Mouse (Mus musculus) hindbrain, embryonic 12.5 days (tissue): ENCODE measurements at regions not wholly inside any gene's neighbourhood (a gene's known extent, or its start where the extent isn't known, plus 50 kb on each side); places are given as distances from the start of the nearest gene placed in this dataset.

Experiments used
- ATAC-seq: fragments of 200-750 bp; cut with Nextera tagmentation; 2 replicates; pipeline ENCODE4 v1.8.0; 2017; ENCODE audit warnings: moderate TSS enrichment; ENCODE audit not compliant: low FRiP score
- H3K27ac ChIP-seq: fragments of 300-500 bp; sonication (generic); 2 replicates; pipeline ENCODE4 v1.5.1; 2016; ENCODE audit warnings: mild to moderate bottlenecking
- H3K27me3 ChIP-seq: fragments of 300-500 bp; sonication (generic); 2 replicates; pipeline ENCODE4 v1.6.1; 2016; ENCODE audit warnings: mild to moderate bottlenecking
- H3K36me3 ChIP-seq: fragments of 300-500 bp; sonication (generic); 2 replicates; pipeline ENCODE4 v1.6.1; 2016; ENCODE audit warnings: mild to moderate bottlenecking
- H3K4me1 ChIP-seq: fragments of 300-500 bp; sonication (generic); 2 replicates; pipeline ENCODE4 v1.6.1; 2016
- H3K4me2 ChIP-seq: fragments of 300-500 bp; sonication (generic); replicated peaks from 2 replicates; pipeline ENCODE4 v1.6.1; 2016; ENCODE audit warnings: mild to moderate bottlenecking
- H3K4me3 ChIP-seq: fragments of 300-500 bp; sonication (generic); 2 replicates; pipeline ENCODE4 v1.5.1; 2016; ENCODE audit warnings: mild to moderate bottlenecking
- H3K9ac ChIP-seq: fragments of 300-500 bp; sonication (generic); 2 replicates; pipeline ENCODE4 v1.6.1; 2016; ENCODE audit warnings: mild to moderate bottlenecking, moderate library complexity
- H3K9me3 ChIP-seq: fragments of 300-500 bp; sonication (generic); replicated peaks from 2 replicates; pipeline ENCODE4 v1.6.1; 2016; ENCODE audit warnings: mild to moderate bottlenecking
- WGBS: fragments of 180-500 bp; shearing (Covaris S2); methylation state at CpG from one replicate; pipeline ENCODE4 v1.1.7; 2016; 5-methylcytosine and 5-hydroxymethylcytosine counted together

GRCm38 (mm10) chr8:38927426-38927825 is 1747.5 kb upstream of the Adam24 start:
- Histone ChIP-seq H3K36me3 (no peaks in the 10 kb centered on the region), H3K4me2 (no peak overlapping the region), H3K27me3 (no peaks in the 10 kb centered on the region), H3K4me3 (no peak overlapping the region), H3K9me3 (no peaks in the 10 kb centered on the region), H3K4me1 (no peaks in the 10 kb centered on the region), H3K27ac (no peak overlapping the region), H3K9ac (no peak overlapping the region)
- 95% methylated on average over 3 of the region's 3 CpGs for WGBS
- ATAC-seq, result no peak

- Histone ChIP-seq H3K4me3 (no peak overlapping the region), H3K4me2 (no peak overlapping the region), H3K27ac (no peak overlapping the region), H3K36me3 (no peaks in the 10 kb centered on the region), H3K4me1 (no peaks in the 10 kb centered on the region), H3K27me3 (no peaks in the 10 kb centered on the region), H3K9ac (no peak overlapping the region), H3K9me3 (no peaks in the 10 kb centered on the region)
- 77% methylated on average over 3 of the region's 3 CpGs for WGBS
- ATAC-seq, result no peak
Observed at GRCm38 (mm10) chr8:38927867-38928266, 1747.0 kb upstream of the Adam24 start.

GRCm38 (mm10) chr8:38928340-38928739 is 1746.5 kb upstream of the Adam24 start:
- Histone ChIP-seq H3K27ac (no peak overlapping the region), H3K9me3 (no peaks in the 10 kb centered on the region), H3K4me2 (no peak overlapping the region), H3K36me3 (no peaks in the 10 kb centered on the region), H3K4me1 (no peaks in the 10 kb centered on the region), H3K4me3 (no peak overlapping the region), H3K9ac (no peak overlapping the region), H3K27me3 (no peaks in the 10 kb centered on the region)
- WGBS, result 84% methylated on average over 2 of the region's 2 CpGs
- ATAC-seq, result peak; percentile 40
